Mouse (Mus musculus) small intestine, adult 2 months (tissue): Measurements from ENCODE around the gene Dab1.

Experiments
- CTCF ChIP-seq: fragments of 200-500 bp; IDR thresholded peaks from 2 replicates; pipeline ENCODE4 v1.5.1; 2012; ENCODE audit warnings: low read depth, mild to moderate bottlenecking, control low read depth, inconsistent platforms, low read length, moderate library complexity, mixed read lengths; ENCODE audit not compliant: insufficient replicate concordance, insufficient read length; ENCODE audit errors: extremely low read depth
- POLR2A ChIP-seq: fragments of 200-500 bp; IDR thresholded peaks from 2 replicates; pipeline ENCODE4 v1.6.1; 2012; ENCODE audit warnings: low read depth, mild to moderate bottlenecking, control low read depth, inconsistent platforms, low read length, moderate library complexity

DNA sequence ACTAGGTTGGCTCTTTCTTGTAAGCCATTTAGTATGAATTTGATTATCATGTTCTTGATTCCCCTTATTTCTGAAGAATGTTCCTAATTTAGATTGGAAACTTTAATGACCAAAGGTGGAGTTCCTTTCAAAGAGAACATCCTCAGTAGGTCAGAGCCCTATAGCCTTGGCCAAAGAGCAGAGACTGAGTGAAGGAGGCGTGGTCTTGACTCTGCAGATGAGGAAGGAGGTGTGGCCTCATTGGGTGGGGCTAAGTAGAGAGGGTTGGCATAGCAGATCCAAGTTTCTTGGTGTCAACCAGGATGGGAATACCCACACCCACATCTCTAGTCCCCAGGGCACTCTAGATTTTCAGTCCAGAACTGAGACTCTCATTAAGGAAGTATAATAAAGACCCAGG, 846.4 kb downstream of the Dab1 start:
- TF ChIP-seq CTCF (no peak), POLR2A (no peak)
